Mouse (Mus musculus): ENCODE data around the gene Ypel2. TPM values are rescaled to one million over a fixed set of nuclear protein-coding genes. Genes with fewer than 3 reads are reported as not detected.

Gene Ypel2
- polyA plus RNA-seq, 2 experiments, result 6.8 to 9.2 TPM

- Histone ChIP-seq H3K36me3 (ENCODE audit: control insufficient read depth, insufficient read depth, low read length) (no peaks in the 10 kb centered on the region), H3K9ac (ENCODE audit: low read depth, low read length, severe bottlenecking) (no peak overlapping the region), H3K27me3 (ENCODE audit: control insufficient read depth, insufficient read depth, low read length) (no peaks in the 10 kb centered on the region), H3K9me3 (ENCODE audit: control insufficient read depth, low read length) (no peaks in the 10 kb centered on the region), H3K27ac (replicated peaks; ENCODE audit: low read depth, low read length) (no peak overlapping the region), H3K4me2 (replicated peaks; ENCODE audit: low read depth, low read length, severe bottlenecking) (no peak overlapping the region), H3K4me3 (replicated peaks; ENCODE audit: low read length) (no peak overlapping the region), H3K4me1 (ENCODE audit: control insufficient read depth, insufficient read depth, low read length) (0 out of 2 replicates have a peak, but pooled peaks cover 4% of the 10 kb centered on the region)
- WGBS, result 61% methylated on average over 12 of the region's 12 CpGs
- TF ChIP-seq POLR2A (IDR thresholded peaks at IDR 0.05; ENCODE audit: borderline replicate concordance, extremely low read depth, insufficient read depth, insufficient read length), result no peak
- DNase-seq (ENCODE audit: low spot score) (no peak), ATAC-seq (ENCODE audit: low FRiP score, low read depth) (no peak)
These were observed 11.7 kb upstream of the Ypel2 start for GRCm38 (mm10) chr11:87004960-87005755.

GRCm38 (mm10) chr11:87002078-87002829 lies 8.7 kb upstream of the Ypel2 start:
- Histone ChIP-seq H3K9me3 (ENCODE audit: control insufficient read depth, low read length) (no peaks in the 10 kb centered on the region), H3K9ac (ENCODE audit: low read depth, low read length, severe bottlenecking) (no peak overlapping the region), H3K27ac (replicated peaks; ENCODE audit: low read depth, low read length) (no peak overlapping the region), H3K4me1 (ENCODE audit: control insufficient read depth, insufficient read depth, low read length) (0 out of 2 replicates have a peak, but pooled peaks cover 2% of the 10 kb centered on the region), H3K4me2 (replicated peaks; ENCODE audit: low read depth, low read length, severe bottlenecking) (no peak overlapping the region), H3K4me3 (replicated peaks; ENCODE audit: low read length) (no peak overlapping the region), H3K36me3 (ENCODE audit: control insufficient read depth, insufficient read depth, low read length) (no peaks in the 10 kb centered on the region), H3K27me3 (ENCODE audit: control insufficient read depth, insufficient read depth, low read length) (no peaks in the 10 kb centered on the region)
- no peak for DNase-seq (ENCODE audit: low spot score)
- 80% methylated on average over 10 of the region's 10 CpGs for WGBS
- no peak for TF ChIP-seq POLR2A (IDR thresholded peaks at IDR 0.05; ENCODE audit: borderline replicate concordance, extremely low read depth, insufficient read depth, insufficient read length)
- ATAC-seq (ENCODE audit: low FRiP score, low read depth), result no peak

- H3K4me1 ChIP-seq (ENCODE audit: control insufficient read depth, insufficient read depth, low read length), result no peaks in the 10 kb centered on the region
These were observed 7.7 kb upstream of the Ypel2 start for GRCm38 (mm10) chr11:87001217-87001616.

DNA sequence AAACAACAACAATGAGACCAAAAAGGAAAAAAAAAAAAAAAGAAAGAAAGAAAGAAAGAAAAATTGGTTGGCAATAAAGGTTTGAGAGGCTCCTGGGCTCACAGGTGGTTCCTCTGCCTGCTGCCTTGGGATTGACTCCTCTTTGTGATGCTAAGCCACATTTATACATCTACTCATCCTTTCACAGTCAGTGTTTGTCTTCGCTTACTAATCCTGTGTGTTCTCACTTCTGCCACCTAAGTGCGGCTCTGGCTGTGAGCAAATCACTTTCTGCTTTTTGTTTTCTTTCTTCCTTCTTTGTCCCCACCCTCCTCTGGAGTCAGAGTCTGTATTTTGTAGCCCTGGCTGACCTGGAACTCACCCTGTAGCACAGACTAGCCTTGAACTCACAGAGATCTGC lies 2.8 kb upstream of the Ypel2 start:
- DNase-seq (ENCODE audit: low spot score) (no peak), ATAC-seq (ENCODE audit: low FRiP score, low read depth) (no peak)
- Histone ChIP-seq H3K4me2 (replicated peaks; ENCODE audit: low read depth, low read length, severe bottlenecking) (no peak overlapping the region), H3K27me3 (ENCODE audit: control insufficient read depth, insufficient read depth, low read length) (no peaks in the 10 kb centered on the region), H3K36me3 (ENCODE audit: control insufficient read depth, insufficient read depth, low read length) (no peaks in the 10 kb centered on the region), H3K9me3 (ENCODE audit: control insufficient read depth, low read length) (no peaks in the 10 kb centered on the region), H3K27ac (replicated peaks; ENCODE audit: low read depth, low read length) (no peak overlapping the region), H3K9ac (ENCODE audit: low read depth, low read length, severe bottlenecking) (no peak overlapping the region), H3K4me1 (ENCODE audit: control insufficient read depth, insufficient read depth, low read length) (peaks cover 14% of the 10 kb centered on the region; the same call in 1 of the 2 replicates), H3K4me3 (replicated peaks; ENCODE audit: low read length) (no peak overlapping the region)
- no peak for TF ChIP-seq POLR2A (IDR thresholded peaks at IDR 0.05; ENCODE audit: borderline replicate concordance, extremely low read depth, insufficient read depth, insufficient read length)
- 70% methylated on average over 2 of the region's 2 CpGs for WGBS

More at GRCm38 (mm10) chr11:87001217-87001616, 7.7 kb upstream of the Ypel2 start:
- no peak overlapping the region for H3K9ac ChIP-seq (ENCODE audit: low read depth, low read length, severe bottlenecking)
- WGBS, result 82% methylated on average over 8 of the region's 8 CpGs
- H3K27me3 ChIP-seq (ENCODE audit: control insufficient read depth, insufficient read depth, low read length), result no peaks in the 10 kb centered on the region
- DNase-seq (ENCODE audit: low spot score) (no peak), ATAC-seq (ENCODE audit: low FRiP score, low read depth) (no peak)
- H3K4me3 ChIP-seq (replicated peaks; ENCODE audit: low read length), result no peak overlapping the region
- TF ChIP-seq POLR2A (IDR thresholded peaks at IDR 0.05; ENCODE audit: borderline replicate concordance, extremely low read depth, insufficient read depth, insufficient read length), result no peak
- H3K36me3 ChIP-seq (ENCODE audit: control insufficient read depth, insufficient read depth, low read length), result no peaks in the 10 kb centered on the region
- no peaks in the 10 kb centered on the region for H3K9me3 ChIP-seq (ENCODE audit: control insufficient read depth, low read length)
- H3K4me2 ChIP-seq (replicated peaks; ENCODE audit: low read depth, low read length, severe bottlenecking), result no peak overlapping the region
- no peak overlapping the region for H3K27ac ChIP-seq (replicated peaks; ENCODE audit: low read depth, low read length)

DNA sequence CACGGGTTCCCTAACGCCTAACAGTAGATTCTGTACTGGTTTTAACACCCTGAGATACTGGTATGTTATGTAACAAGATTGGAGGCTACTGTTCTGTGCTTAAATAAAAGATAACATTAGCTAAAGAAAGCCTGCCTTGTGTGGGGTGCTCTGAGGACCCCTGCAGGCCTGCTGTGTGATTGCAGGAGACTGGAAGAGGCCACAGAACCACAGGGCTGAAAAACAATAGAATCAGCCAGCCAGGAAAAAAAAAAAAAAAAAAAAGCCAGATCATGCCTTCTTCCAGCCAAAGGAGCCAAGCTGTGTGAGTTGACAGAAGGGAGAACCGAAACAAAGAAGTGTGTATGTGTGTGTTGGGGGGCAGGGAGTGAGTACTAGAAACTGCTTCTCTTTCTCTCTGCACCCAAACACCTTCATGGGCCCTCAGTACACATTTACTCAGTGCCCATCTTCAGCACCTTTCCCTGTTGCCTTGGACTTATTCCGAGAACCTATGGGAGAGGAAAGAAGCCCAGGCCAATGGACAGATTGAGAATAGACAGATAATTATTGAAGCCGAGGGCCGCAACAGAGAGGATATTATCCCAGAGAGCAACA lies 2.2 kb upstream of the Ypel2 start:
- no peak for TF ChIP-seq POLR2A (IDR thresholded peaks at IDR 0.05; ENCODE audit: borderline replicate concordance, extremely low read depth, insufficient read depth, insufficient read length)
- ATAC-seq (ENCODE audit: low FRiP score, low read depth) (no peak), DNase-seq (ENCODE audit: low spot score) (no peak)
- Histone ChIP-seq H3K27ac (replicated peaks; ENCODE audit: low read depth, low read length) (no peak overlapping the region), H3K36me3 (ENCODE audit: control insufficient read depth, insufficient read depth, low read length) (no peaks in the 10 kb centered on the region), H3K4me3 (replicated peaks; ENCODE audit: low read length) (no peak overlapping the region), H3K27me3 (ENCODE audit: control insufficient read depth, insufficient read depth, low read length) (no peaks in the 10 kb centered on the region), H3K4me2 (replicated peaks; ENCODE audit: low read depth, low read length, severe bottlenecking) (no peak overlapping the region), H3K9me3 (ENCODE audit: control insufficient read depth, low read length) (no peaks in the 10 kb centered on the region), H3K9ac (ENCODE audit: low read depth, low read length, severe bottlenecking) (no peak overlapping the region), H3K4me1 (ENCODE audit: control insufficient read depth, insufficient read depth, low read length) (peaks cover 17% of the 10 kb centered on the region)
- WGBS, result 43% methylated on average over 6 of the region's 6 CpGs

Measured in limb, embryonic 14.5 days (tissue).